Comparison of ENCODE assay signal across 9 mouse cellular contexts in genomic region chr6:87578247-87578646, GRCm38 (mm10). TPM values are rescaled to one million over a fixed set of nuclear protein-coding genes. Genes with fewer than 3 reads are reported as not detected.
DNase-seq lines count a peak whose midpoint lies in the region; ATAC-seq and TF ChIP-seq lines count a peak whose summit lies in the region.
"Had no signal": no experiment of that assay in that cellular context is flagged by ENCODE, and none has a peak within 500 bp of the region (broad histone marks: within the 10 kb centered on the region; RNA-seq: fewer than 3 reads in every experiment).

No protein-coding gene starts in this region.

- H3K4me2 ChIP-seq in lung, embryonic 14.5 days, result no peak overlapping the region
- H3K4me2 ChIP-seq: stomach, embryonic 15.5 days had no signal

- no peak for TF ChIP-seq POLR2A in cerebellum, adult 2 months (IDR thresholded peaks at IDR 0.05; ENCODE audit: borderline replicate concordance, insufficient read depth, low read length)
- TF ChIP-seq POLR2A in kidney, adult 2 months (IDR thresholded peaks at IDR 0.05; ENCODE audit: low read depth, low read length), result no peak
- TF ChIP-seq POLR2A in embryonic fibroblast, embryonic 13.5 days (IDR thresholded peaks at IDR 0.05; ENCODE audit: low read depth, low read length), result no peak

- TF ChIP-seq CTCF in cerebellum, adult 2 months (IDR thresholded peaks at IDR 0.05; ENCODE audit: borderline replicate concordance, insufficient read depth, low read depth, low read length), result 0 out of 2 replicates have a peak, but pooled peaks have one; percentile 25
- peak; percentile 49; the same call in 1 of the 2 replicates for TF ChIP-seq CTCF in kidney, adult 2 months (conservative IDR thresholded peaks at IDR 0.05; ENCODE audit: insufficient read depth, insufficient read length, low read depth, low read length)
- peak; percentile 57 for TF ChIP-seq CTCF in lung, embryonic 14.5 days (IDR thresholded peaks at IDR 0.05; ENCODE audit: low read depth)
- peak; percentile 17; the same call in 1 of the 2 replicates for TF ChIP-seq CTCF in embryonic fibroblast, embryonic 13.5 days (IDR thresholded peaks at IDR 0.05; ENCODE audit: borderline replicate concordance, insufficient read depth, low read length)

- DNase-seq in cerebellum, adult 2 months, result no peak
- DNase-seq in kidney, adult 2 months, result no peak
- DNase-seq in kidney, adult 11 months, result no peak
- peak; percentile 55 for DNase-seq in lung, embryonic 14.5 days
- no peak for DNase-seq in lung, adult 18-20 months
- DNase-seq in ovary, postnatal 36 days (ENCODE audit: low spot score), result no peak

- WGBS in cerebellum, adult 2 months, result 41% methylated on average over 9 of the region's 9 CpGs
- 31% methylated on average over 9 of the region's 9 CpGs for WGBS in kidney, adult 2 months
- WGBS in lung, embryonic 14.5 days, result 22% methylated on average over 9 of the region's 9 CpGs

- no peak overlapping the region for H3K4me3 ChIP-seq in cerebellum, adult 2 months (replicated peaks; ENCODE audit: insufficient read depth, low read depth, low read length)
- no peak overlapping the region for H3K4me3 ChIP-seq in kidney, adult 2 months (ENCODE audit: insufficient read depth, low read depth, low read length)
- no peak overlapping the region for H3K4me3 ChIP-seq in lung, embryonic 14.5 days (ENCODE audit: low read depth, low read length)
- H3K4me3 ChIP-seq in embryonic fibroblast, embryonic 13.5 days (ENCODE audit: insufficient read depth, low read length), result no peak overlapping the region
- H3K4me3 ChIP-seq: stomach, embryonic 15.5 days had no signal

- H3K4me1 ChIP-seq in cerebellum, adult 2 months (ENCODE audit: control insufficient read depth, insufficient read depth, low read length), result no peaks in the 10 kb centered on the region
- no peaks in the 10 kb centered on the region for H3K4me1 ChIP-seq in kidney, adult 2 months (ENCODE audit: control insufficient read depth, insufficient read depth, low read length)
- peaks cover 9% of the 10 kb centered on the region; the same call in 1 of the 2 replicates for H3K4me1 ChIP-seq in lung, embryonic 14.5 days (ENCODE audit: insufficient read depth)
- no peaks in the 10 kb centered on the region for H3K4me1 ChIP-seq in embryonic fibroblast, embryonic 13.5 days (ENCODE audit: control insufficient read depth, insufficient read depth, low read length)

- no peak overlapping the region for H3K27ac ChIP-seq in cerebellum, adult 2 months (ENCODE audit: insufficient read depth, low read length)
- H3K27ac ChIP-seq in kidney, adult 2 months (ENCODE audit: insufficient read depth, low read depth, low read length), result no peak overlapping the region
- H3K27ac ChIP-seq in lung, embryonic 14.5 days (ENCODE audit: low read depth), result no peak overlapping the region
- no peak overlapping the region for H3K27ac ChIP-seq in embryonic fibroblast, embryonic 13.5 days (ENCODE audit: insufficient read depth, low read length)
- H3K27ac ChIP-seq: stomach, embryonic 15.5 days had no signal

- no peaks in the 10 kb centered on the region for H3K36me3 ChIP-seq in kidney, adult 2 months (ENCODE audit: control insufficient read depth, insufficient read depth, low read length)
- H3K36me3 ChIP-seq in lung, embryonic 14.5 days (ENCODE audit: insufficient read depth), result no peaks in the 10 kb centered on the region
- H3K36me3 ChIP-seq: stomach, embryonic 15.5 days had no signal

- ATAC-seq in cerebellum, adult (ENCODE audit: insufficient number of reproducible peaks, low FRiP score, low TSS enrichment), result no peak
- ATAC-seq in lung, embryonic 14.5 days (ENCODE audit: insufficient read depth), result no peak

- no peak overlapping the region for H3K9ac ChIP-seq in lung, embryonic 14.5 days
- H3K9ac ChIP-seq: stomach, embryonic 15.5 days had no signal

- no peaks in the 10 kb centered on the region for H3K27me3 ChIP-seq in cerebellum, adult 2 months (ENCODE audit: control insufficient read depth, insufficient read depth, low read length)
- H3K27me3 ChIP-seq in kidney, adult 2 months (replicated peaks; ENCODE audit: control insufficient read depth, insufficient read depth, low read length), result no peaks in the 10 kb centered on the region
- H3K27me3 ChIP-seq in lung, embryonic 14.5 days (ENCODE audit: insufficient read depth, low read length), result no peaks in the 10 kb centered on the region
- H3K27me3 ChIP-seq: stomach, embryonic 15.5 days had no signal

- no peaks in the 10 kb centered on the region for H3K9me3 ChIP-seq in lung, embryonic 14.5 days (ENCODE audit: low read depth, low read length)
- H3K9me3 ChIP-seq: stomach, embryonic 15.5 days had no signal

RNA-seq across cellular contexts. Expression of gene Prokr1, which starts 12.3 kb away (rescaled TPM):
- 0.03 and 0.13 TPM in 2 replicates for polyA plus RNA-seq in cerebellum, adult 2 months (2012; rRNA removed)
- polyA plus RNA-seq in kidney, adult 2 months (2012; rRNA removed), result 0.19 and 0.22 TPM in 2 replicates
- polyA plus RNA-seq in lung, embryonic 14.5 days (2014; fragmentation: Nextera tagmentation; extraction: Ambion mirVana), result 2.5 and 3.2 TPM in 2 replicates
- polyA plus RNA-seq in embryonic fibroblast, embryonic 13.5 days (2011; ENCODE audit: insufficient read length, low read depth, missing spikeins), result 0.47 and 3.3 TPM in 2 replicates

RNA-seq across cellular contexts. Expression of gene Arhgap25, which starts 45.2 kb away (rescaled TPM):
- polyA plus RNA-seq in cerebellum, adult 2 months (2012; rRNA removed), result 0.39 and 0.70 TPM in 2 replicates
- polyA plus RNA-seq in kidney, adult 2 months (2012; rRNA removed), result 0.68 and 1.5 TPM in 2 replicates
- polyA plus RNA-seq in lung, embryonic 14.5 days (2014; fragmentation: Nextera tagmentation; extraction: Ambion mirVana), result 8.2 and 8.7 TPM in 2 replicates
- 0.42 TPM in 1 of 2 replicates, not detected in the other for polyA plus RNA-seq in embryonic fibroblast, embryonic 13.5 days (2011; ENCODE audit: insufficient read length, low read depth, missing spikeins)
